Mouse (Mus musculus) kidney, adult 2 months (tissue): ENCODE results near the gene Kcnj9. TPM values are rescaled to one million over a fixed set of nuclear protein-coding genes. Genes with fewer than 3 reads are reported as not detected.

Experiments used
- DNase-seq: peaks from one replicate; pipeline ENCODE4 v3.0.0; 2021
- H3K27ac ChIP-seq: fragments of 200-500 bp; 2 replicates; pipeline ENCODE4 v1.5.1; 2012; ENCODE audit warnings: low read depth, low read length, control low read depth, inconsistent platforms; ENCODE audit not compliant: insufficient read depth
- H3K27me3 ChIP-seq: fragments of 200-500 bp; replicated peaks from 2 replicates; pipeline ENCODE4 v1.6.1; 2012; ENCODE audit warnings: mild to moderate bottlenecking, moderate library complexity, low read length, inconsistent platforms; ENCODE audit not compliant: control insufficient read depth, insufficient read depth
- H3K36me3 ChIP-seq: fragments of 200-500 bp; 2 replicates; pipeline ENCODE4 v1.6.1; 2012; ENCODE audit warnings: mild to moderate bottlenecking, moderate library complexity, low read length, inconsistent platforms; ENCODE audit not compliant: control insufficient read depth, insufficient read depth
- H3K4me1 ChIP-seq: fragments of 200-500 bp; 2 replicates; pipeline ENCODE4 v1.6.1; 2011; ENCODE audit warnings: low read length; ENCODE audit not compliant: control insufficient read depth, insufficient read depth
- H3K4me3 ChIP-seq: fragments of 200-500 bp; 2 replicates; pipeline ENCODE4 v1.5.1; 2011; ENCODE audit warnings: mild to moderate bottlenecking, low read depth, low read length, control low read depth; ENCODE audit not compliant: insufficient read depth
- CTCF ChIP-seq: fragments of 200-500 bp; conservative IDR thresholded peaks from 2 replicates; pipeline ENCODE4 v1.5.1; 2011; ENCODE audit warnings: low read depth, mild to moderate bottlenecking, control low read depth, low read length, moderate library complexity, mixed read lengths; ENCODE audit not compliant: insufficient read depth, insufficient read length
- POLR2A ChIP-seq: fragments of 200-500 bp; IDR thresholded peaks from one replicate; pipeline ENCODE4 v1.6.1; 2011; ENCODE audit warnings: low read depth, low read length, control low read depth
- WGBS: fragments of 180-500 bp; shearing (Covaris S2); methylation state at CpG from one replicate; pipeline ENCODE4 v1.1.7; 2018; 5-methylcytosine and 5-hydroxymethylcytosine counted together
- polyA plus RNA-seq: library from polyadenylated mRNA; depleted of rRNA; stranded (reverse); fragments of >200 nt; gene quantifications from 2 replicates; pipeline ENCODE4 v1.2.3, GENCODE M21; 2012

The Kcnj9 gene
- polyA plus RNA-seq, 1 experiment: 0.06 TPM

- Histone ChIP-seq H3K27ac (no peak overlapping the region), H3K36me3 (no peaks in the 10 kb centered on the region), H3K4me3 (no peak overlapping the region), H3K4me1 (no peaks in the 10 kb centered on the region; the same call in 1 of the 2 replicates), H3K27me3 (no peaks in the 10 kb centered on the region)
- TF ChIP-seq POLR2A (no peak), CTCF (no peak)
- 69% methylated on average over 5 of the region's 5 CpGs for WGBS
- DNase-seq: peak; percentile 39
Measured at GRCm38 (mm10) chr1:172300247-172300646, 28.9 kb downstream of the Kcnj9 start.

- H3K36me3 ChIP-seq: no peaks in the 10 kb centered on the region
- H3K4me3 ChIP-seq: no peak overlapping the region
- H3K27me3 ChIP-seq: no peaks in the 10 kb centered on the region
- WGBS: 69% methylated on average over 7 of the region's 7 CpGs
- TF ChIP-seq POLR2A: no peak
- no peaks in the 10 kb centered on the region; the same call in 1 of the 2 replicates for H3K4me1 ChIP-seq
- DNase-seq: no peak
- H3K27ac ChIP-seq: no peak overlapping the region
Measured at GRCm38 (mm10) chr1:172299528-172299927, 29.6 kb downstream of the Kcnj9 start.

GRCm38 (mm10) chr1:172297611-172298537 is 31.2 kb downstream of the Kcnj9 start, which contains the start of gene Atp1a2:
Gene Atp1a2, minus strand, starts transcription at chr1:172298064.
- Histone ChIP-seq H3K27ac (no peak within 1 kb of the TSS), H3K36me3 (no peaks in the 10 kb centered on the region), H3K4me1 (no peaks in the 10 kb centered on the region; the same call in 1 of the 2 replicates), H3K27me3 (no peaks in the 10 kb centered on the region), H3K4me3 (peak within 1 kb of the TSS; percentile 30)
- WGBS: 29% methylated on average over 16 of the region's 16 CpGs
- TF ChIP-seq CTCF (no peak), POLR2A (no peak)
- DNase-seq: no peak

- H3K27me3 ChIP-seq: no peaks in the 10 kb centered on the region
- H3K4me1 ChIP-seq: no peaks in the 10 kb centered on the region; the same call in 1 of the 2 replicates
- no peaks in the 10 kb centered on the region for H3K36me3 ChIP-seq
- no peak overlapping the region for H3K4me3 ChIP-seq
- WGBS: 80% methylated on average over 6 of the region's 6 CpGs
- no peak for DNase-seq
- H3K27ac ChIP-seq: no peak overlapping the region
- TF ChIP-seq CTCF (no peak), POLR2A (no peak)
Measured at GRCm38 (mm10) chr1:172296816-172297510, 32.2 kb downstream of the Kcnj9 start.

GRCm38 (mm10) chr1:172295751-172296197 is 33.3 kb downstream of the Kcnj9 start:
- H3K4me1 ChIP-seq: no peaks in the 10 kb centered on the region; the same call in 1 of the 2 replicates
- no peak for TF ChIP-seq CTCF
- no peak for TF ChIP-seq POLR2A
- DNase-seq: no peak
- H3K27ac ChIP-seq: no peak overlapping the region
- H3K4me3 ChIP-seq: no peak overlapping the region
- WGBS: 80% methylated on average over 4 of the region's 4 CpGs
- no peaks in the 10 kb centered on the region for H3K27me3 ChIP-seq
- H3K36me3 ChIP-seq: no peaks in the 10 kb centered on the region

- Histone ChIP-seq H3K27ac (no peak overlapping the region), H3K27me3 (no peaks in the 10 kb centered on the region), H3K4me3 (no peak overlapping the region), H3K4me1 (no peaks in the 10 kb centered on the region), H3K36me3 (no peaks in the 10 kb centered on the region)
- 90% methylated on average over 11 of the region's 11 CpGs for WGBS
- DNase-seq: no peak
- TF ChIP-seq POLR2A (no peak), CTCF (no peak)
Measured at GRCm38 (mm10) chr1:172293449-172293848, 35.7 kb downstream of the Kcnj9 start.

GRCm38 (mm10) chr1:172292880-172293279 is 36.2 kb downstream of the Kcnj9 start:
- no peak overlapping the region for H3K27ac ChIP-seq
- WGBS: 76% methylated on average over 2 of the region's 2 CpGs

More at GRCm38 (mm10) chr1:172292880-172293279, 36.2 kb downstream of the Kcnj9 start:
- Histone ChIP-seq H3K4me3 (no peak overlapping the region), H3K27me3 (no peaks in the 10 kb centered on the region), H3K36me3 (no peaks in the 10 kb centered on the region), H3K4me1 (no peaks in the 10 kb centered on the region)
- DNase-seq: no peak
- TF ChIP-seq POLR2A (no peak), CTCF (no peak)
